Mouse (Mus musculus) liver, embryonic 12.5 days (tissue): Measurements from ENCODE around the gene Hadhb. TPM values are rescaled to one million over a fixed set of nuclear protein-coding genes. Genes with fewer than 3 reads are reported as not detected.
"Not testable (repeated sequence)": the region's sequence is repeated elsewhere in the genome, so short reads cannot be mapped to it uniquely, and the experiment has no call there.

Experiments used
- ATAC-seq: fragments of 200-750 bp; cut with Nextera tagmentation; 2 replicates; pipeline ENCODE4 v1.8.0; 2017; ENCODE audit warnings: moderate number of reproducible peaks, mild to moderate bottlenecking, moderate library complexity
- H3K27ac ChIP-seq: fragments of 300-500 bp; sonication (generic); 2 replicates; pipeline ENCODE4 v1.5.1; 2016; ENCODE audit warnings: mild to moderate bottlenecking
- H3K27me3 ChIP-seq: fragments of 300-500 bp; sonication (generic); replicated peaks from 2 replicates; pipeline ENCODE4 v1.6.1; 2016; ENCODE audit warnings: mild to moderate bottlenecking, moderate library complexity
- H3K36me3 ChIP-seq: fragments of 300-500 bp; sonication (generic); 2 replicates; pipeline ENCODE4 v1.6.1; 2016; ENCODE audit warnings: mild to moderate bottlenecking, moderate library complexity
- H3K4me1 ChIP-seq: fragments of 300-500 bp; sonication (generic); 2 replicates; pipeline ENCODE4 v1.6.1; 2016
- H3K4me2 ChIP-seq: fragments of 300-500 bp; sonication (generic); 2 replicates; pipeline ENCODE4 v1.6.1; 2016; ENCODE audit warnings: mild to moderate bottlenecking, moderate library complexity
- H3K4me3 ChIP-seq: fragments of 300-500 bp; sonication (generic); 2 replicates; pipeline ENCODE4 v1.5.1; 2016; ENCODE audit warnings: mild to moderate bottlenecking, moderate library complexity
- H3K9ac ChIP-seq: fragments of 300-500 bp; sonication (generic); 2 replicates; pipeline ENCODE4 v1.6.1; 2016; ENCODE audit warnings: mild to moderate bottlenecking, moderate library complexity
- H3K9me3 ChIP-seq: fragments of 300-500 bp; sonication (generic); replicated peaks from 2 replicates; pipeline ENCODE4 v1.6.1; 2016; ENCODE audit warnings: mild to moderate bottlenecking, moderate library complexity
- WGBS: fragments of 180-500 bp; shearing (Covaris S2); methylation state at CpG from one replicate; pipeline ENCODE4 v1.1.7; 2016; ENCODE audit not compliant: insufficient replicate concordance; 5-methylcytosine and 5-hydroxymethylcytosine counted together
- polyA plus RNA-seq: library from polyadenylated mRNA; unstranded; fragments of >200 nt; fragmentation: Nextera tagmentation; extraction: Ambion mirVana; gene quantifications from 2 replicates; pipeline ENCODE4 v1.2.1, GENCODE M21; 2016

The Hadhb gene
- polyA plus RNA-seq, 1 experiment from 2014 or later: 116 TPM

DNA sequence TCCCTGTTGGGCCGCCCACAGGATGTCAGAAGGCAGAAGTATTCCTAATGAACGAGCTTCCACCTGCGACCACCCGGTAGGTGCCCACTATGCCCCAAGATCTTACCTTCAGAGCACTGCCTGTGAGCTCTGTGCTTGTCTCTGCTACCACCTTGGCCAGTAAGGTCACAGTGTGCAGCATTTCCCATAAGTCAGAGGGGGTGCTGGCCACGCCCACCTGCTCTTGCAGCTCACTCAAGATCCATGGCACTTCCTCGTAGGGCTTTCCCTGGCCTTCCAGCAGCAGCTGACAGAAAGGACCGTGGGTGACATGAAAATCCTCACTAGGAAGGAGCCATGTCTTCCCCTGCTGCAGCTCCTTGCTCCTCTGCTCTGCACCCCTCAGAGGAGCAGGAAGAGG lies 43.2 kb downstream of the Hadhb start:
- Histone ChIP-seq H3K4me1 (no peaks in the 10 kb centered on the region), H3K36me3 (no peaks in the 10 kb centered on the region), H3K9ac (no peak overlapping the region), H3K27me3 (no peaks in the 10 kb centered on the region), H3K4me3 (no peak overlapping the region), H3K27ac (no peak overlapping the region), H3K4me2 (0 out of 2 replicates have a peak overlapping the region, but pooled peaks have one; percentile 6), H3K9me3 (no peaks in the 10 kb centered on the region)
- ATAC-seq: no peak
- WGBS: 36% methylated on average over 7 of the region's 7 CpGs

DNA sequence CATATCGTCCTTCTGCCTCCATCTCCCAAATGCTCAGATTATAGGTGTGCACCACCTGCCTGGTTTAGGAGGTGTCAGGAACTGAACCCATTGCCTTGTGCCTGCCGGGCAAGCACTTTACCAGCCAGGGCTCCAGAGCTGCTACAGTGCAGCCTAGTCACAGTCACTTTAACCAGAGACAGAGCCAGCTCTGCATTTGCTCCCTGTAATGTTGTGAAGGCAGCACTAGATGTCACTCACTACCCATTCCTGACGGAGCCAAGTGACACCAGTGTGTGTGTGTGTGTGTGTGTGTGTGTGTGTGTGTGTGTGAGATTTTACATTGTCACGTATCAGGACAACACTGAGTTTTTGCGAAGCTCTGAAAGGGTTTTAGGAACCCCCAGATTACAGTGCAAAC lies 46.5 kb downstream of the Hadhb start:
- ATAC-seq: no peak
- WGBS: 36% methylated on average over 5 of the region's 5 CpGs

DNA sequence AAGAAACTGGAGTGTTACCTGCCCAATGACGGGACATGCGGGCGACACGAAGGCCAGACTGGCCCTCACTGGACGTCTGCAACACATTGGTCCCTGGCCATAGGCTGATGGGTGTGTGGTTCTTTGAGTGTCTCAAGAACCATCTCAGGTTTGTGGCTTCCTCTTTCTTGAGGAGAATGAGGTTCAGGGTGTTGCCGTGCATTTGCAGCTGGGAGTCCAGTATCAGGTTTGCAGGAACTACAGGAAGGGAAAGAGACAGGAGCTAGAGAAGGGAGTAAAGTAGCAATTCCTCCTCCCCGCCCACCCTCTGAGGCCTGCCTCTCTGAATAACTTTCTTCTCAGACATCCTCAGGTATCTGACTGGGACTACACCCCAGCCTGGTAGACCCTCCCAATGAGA lies 47.2 kb downstream of the Hadhb start:
- H3K27ac ChIP-seq: no peak overlapping the region
- no peaks in the 10 kb centered on the region for H3K9me3 ChIP-seq
- ATAC-seq: no peak
- no peak overlapping the region for H3K9ac ChIP-seq
- H3K27me3 ChIP-seq: no peaks in the 10 kb centered on the region
- 78% methylated on average over 7 of the region's 7 CpGs for WGBS
- no peak overlapping the region for H3K4me3 ChIP-seq
- no peaks in the 10 kb centered on the region for H3K4me1 ChIP-seq
- H3K36me3 ChIP-seq: no peaks in the 10 kb centered on the region
- no peak overlapping the region for H3K4me2 ChIP-seq

More for the DNA sequence above, 46.5 kb downstream of the Hadhb start:
- Histone ChIP-seq H3K27me3 (no peaks in the 10 kb centered on the region), H3K9ac (no peak overlapping the region), H3K4me1 (no peaks in the 10 kb centered on the region), H3K4me3 (no peak overlapping the region), H3K27ac (no peak overlapping the region), H3K9me3 (no peaks in the 10 kb centered on the region), H3K4me2 (no peak overlapping the region), H3K36me3 (no peaks in the 10 kb centered on the region)

DNA sequence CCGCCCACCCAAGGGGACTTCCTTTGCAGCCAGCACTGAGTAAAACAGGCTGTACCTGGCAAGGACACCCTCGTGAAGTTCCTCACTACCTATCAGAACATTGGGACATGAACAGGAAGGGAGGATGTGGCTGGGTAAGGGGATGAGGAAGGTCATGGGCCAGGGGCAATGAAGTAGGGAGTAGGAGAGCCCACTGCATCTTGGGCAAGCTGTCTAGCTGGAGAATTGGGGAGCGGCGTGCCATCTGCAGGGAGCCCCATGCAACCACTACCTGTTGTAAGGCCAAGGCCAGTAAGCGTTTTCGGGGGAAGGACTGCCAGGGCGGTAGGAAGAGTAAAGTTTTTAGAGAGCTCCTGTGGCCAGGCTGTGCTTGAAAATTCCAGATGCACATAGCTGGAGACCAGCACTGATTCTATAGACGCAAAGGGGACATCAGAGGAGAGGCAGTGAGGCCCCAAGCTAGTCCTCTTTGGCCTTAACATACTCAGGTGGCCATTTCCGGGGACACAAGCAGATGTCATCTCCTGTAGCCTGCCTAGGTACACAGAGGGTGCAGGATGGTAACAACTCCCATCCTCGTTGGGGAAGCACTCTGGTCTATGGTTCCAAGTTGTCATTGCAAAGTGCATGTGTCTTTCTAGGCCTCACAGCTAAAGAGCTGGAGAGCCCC lies 48.3 kb downstream of the Hadhb start:
- Histone ChIP-seq H3K27ac (no peak overlapping the region), H3K4me1 (no peaks in the 10 kb centered on the region), H3K9ac (no peak overlapping the region), H3K27me3 (no peaks in the 10 kb centered on the region), H3K4me3 (no peak overlapping the region), H3K9me3 (no peaks in the 10 kb centered on the region), H3K36me3 (no peaks in the 10 kb centered on the region), H3K4me2 (no peak overlapping the region)
- ATAC-seq: no peak
- 55% methylated on average over 10 of the region's 10 CpGs for WGBS

DNA sequence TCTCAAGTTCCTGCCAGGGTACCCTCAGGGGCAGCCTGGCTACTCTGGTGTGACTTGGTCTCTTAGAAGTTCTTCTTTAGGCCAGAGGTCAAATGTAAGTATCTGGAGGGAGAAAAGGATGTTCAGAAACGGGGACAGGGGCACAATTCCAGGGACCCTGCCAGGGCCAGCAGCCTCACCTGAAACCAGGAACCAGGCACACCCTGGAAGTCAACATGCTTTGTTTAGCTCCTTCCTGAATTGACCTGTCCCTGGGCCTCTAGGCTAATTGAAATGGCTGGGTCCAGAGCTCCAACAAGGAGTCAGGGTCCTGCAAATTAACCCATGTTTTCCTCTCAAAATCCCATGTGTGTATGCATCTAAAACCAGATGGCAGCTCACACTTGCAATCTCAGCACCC lies 49.4 kb downstream of the Hadhb start:
- Histone ChIP-seq H3K9ac (no peak overlapping the region), H3K27me3 (no peaks in the 10 kb centered on the region), H3K9me3 (no peaks in the 10 kb centered on the region), H3K4me1 (no peaks in the 10 kb centered on the region), H3K4me2 (no peak overlapping the region), H3K27ac (no peak overlapping the region), H3K36me3 (no peaks in the 10 kb centered on the region), H3K4me3 (no peak overlapping the region)
- 27% methylated on average over 1 of the region's 1 CpGs for WGBS
- no peak for ATAC-seq

DNA sequence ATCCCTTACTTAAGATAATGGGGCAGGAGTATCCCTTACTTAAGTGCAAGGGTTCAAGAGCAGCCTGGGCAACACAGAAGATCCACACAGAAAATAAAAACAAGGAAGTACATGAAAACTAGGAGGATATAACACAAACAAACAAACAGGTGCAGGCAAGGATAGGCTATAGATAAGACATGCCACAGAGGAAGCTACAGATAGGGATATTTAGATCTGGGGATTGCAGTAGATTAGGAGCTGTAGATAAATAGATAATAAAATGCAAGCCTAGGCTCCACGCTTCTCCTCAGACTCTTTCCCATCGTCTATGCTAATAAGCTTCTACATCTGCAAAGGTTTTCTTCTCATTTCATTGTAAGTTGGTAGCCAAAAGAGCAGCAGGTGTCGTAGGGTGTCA lies 50.0 kb downstream of the Hadhb start:
- no peaks in the 10 kb centered on the region for H3K9me3 ChIP-seq
- H3K27ac ChIP-seq: no peak overlapping the region
- ATAC-seq: no peak
- no peaks in the 10 kb centered on the region for H3K4me1 ChIP-seq
- no peak overlapping the region for H3K9ac ChIP-seq
- H3K4me2 ChIP-seq: no peak overlapping the region
- H3K36me3 ChIP-seq: no peaks in the 10 kb centered on the region
- H3K4me3 ChIP-seq: no peak overlapping the region
- no peaks in the 10 kb centered on the region for H3K27me3 ChIP-seq
- WGBS: 47% methylated on average over 3 of the region's 3 CpGs

DNA sequence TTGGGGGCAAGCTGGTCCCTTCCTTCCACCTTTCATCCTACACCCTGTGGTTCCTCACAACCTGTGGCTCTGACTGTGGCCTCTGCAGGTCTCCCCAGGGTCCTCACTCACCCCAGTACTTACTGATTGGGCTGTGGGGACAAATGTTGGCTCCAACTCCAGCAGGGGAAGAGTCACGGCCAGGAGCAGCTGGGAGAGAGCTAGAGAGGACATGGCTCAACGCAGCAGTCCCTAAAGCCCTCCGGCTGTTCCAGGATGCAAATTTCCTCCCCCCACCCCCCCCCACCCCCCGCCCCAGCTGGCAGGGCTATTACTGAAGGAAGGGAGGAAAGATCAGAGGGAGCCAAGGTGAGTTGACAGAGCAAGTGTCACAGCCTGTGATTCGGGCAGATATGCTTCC lies 50.4 kb downstream of the Hadhb start, which contains the start of gene Adgrf3:
Adgrf3 (minus strand) TSS at position 230 of the 400 bp plus-strand sequence.
- Histone ChIP-seq H3K27me3 (no peaks in the 10 kb centered on the region), H3K27ac (no peak within 1 kb of the TSS), H3K9ac (no peak within 1 kb of the TSS), H3K36me3 (no peaks in the 10 kb centered on the region), H3K4me2 (no peak within 1 kb of the TSS), H3K4me3 (no peak within 1 kb of the TSS), H3K4me1 (no peaks in the 10 kb centered on the region), H3K9me3 (no peaks in the 10 kb centered on the region)
- no peak for ATAC-seq
- 48% methylated on average over 5 of the region's 5 CpGs for WGBS

DNA sequence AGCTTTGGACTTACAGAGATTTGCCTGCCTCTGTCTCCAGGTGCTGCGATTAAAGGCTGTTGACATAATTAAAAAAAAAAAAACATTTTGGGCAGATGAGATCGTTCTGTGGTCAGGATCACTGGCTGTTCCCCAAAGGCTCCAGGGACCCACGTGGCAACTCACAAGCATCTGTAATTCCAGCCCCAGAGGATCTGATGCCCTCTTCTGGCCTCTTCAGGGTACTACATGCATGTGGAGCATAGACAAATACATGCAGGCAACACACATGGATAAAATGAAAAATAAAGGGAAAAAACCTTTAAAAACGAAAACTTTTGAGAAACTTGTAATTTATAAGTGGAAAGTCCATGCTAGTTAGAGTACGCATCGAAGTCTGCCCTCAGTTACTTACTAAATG lies 52.2 kb downstream of the Hadhb start:
- H3K36me3 ChIP-seq: no peaks in the 10 kb centered on the region
- no peaks in the 10 kb centered on the region for H3K4me1 ChIP-seq
- no peak overlapping the region for H3K4me2 ChIP-seq
- no peaks in the 10 kb centered on the region for H3K27me3 ChIP-seq
- no peaks in the 10 kb centered on the region for H3K9me3 ChIP-seq
- H3K9ac ChIP-seq: no peak overlapping the region
- H3K4me3 ChIP-seq: no peak overlapping the region
- no peak overlapping the region for H3K27ac ChIP-seq
- 51% methylated on average over 6 of the region's 6 CpGs for WGBS
- no peak for ATAC-seq

DNA sequence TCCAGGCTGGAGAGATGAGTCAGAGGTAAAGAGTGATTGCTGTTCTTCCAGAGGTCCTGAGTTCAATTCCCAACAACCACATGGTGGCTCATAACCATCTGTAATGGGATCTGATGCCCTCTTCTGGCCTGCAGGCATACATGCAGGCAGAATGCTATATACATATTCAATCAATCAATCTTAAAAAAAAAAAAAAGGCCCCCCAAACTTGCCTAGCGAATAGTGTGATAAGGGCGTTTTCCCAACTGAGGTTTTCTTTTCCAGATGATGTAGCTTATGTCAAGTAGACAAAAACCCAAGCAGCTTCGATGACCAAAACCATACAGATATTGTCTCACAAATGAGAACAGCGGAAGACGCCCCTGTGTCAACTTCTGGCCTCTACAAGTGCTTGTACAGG lies 55.7 kb downstream of the Hadhb start:
- WGBS: 66% methylated on average over 5 of the region's 5 CpGs
- not testable (repeated sequence) for ATAC-seq, H3K4me1 ChIP-seq, H3K27ac ChIP-seq, H3K9me3 ChIP-seq, H3K27me3 ChIP-seq, H3K4me3 ChIP-seq, H3K9ac ChIP-seq, H3K4me2 ChIP-seq, H3K36me3 ChIP-seq

DNA sequence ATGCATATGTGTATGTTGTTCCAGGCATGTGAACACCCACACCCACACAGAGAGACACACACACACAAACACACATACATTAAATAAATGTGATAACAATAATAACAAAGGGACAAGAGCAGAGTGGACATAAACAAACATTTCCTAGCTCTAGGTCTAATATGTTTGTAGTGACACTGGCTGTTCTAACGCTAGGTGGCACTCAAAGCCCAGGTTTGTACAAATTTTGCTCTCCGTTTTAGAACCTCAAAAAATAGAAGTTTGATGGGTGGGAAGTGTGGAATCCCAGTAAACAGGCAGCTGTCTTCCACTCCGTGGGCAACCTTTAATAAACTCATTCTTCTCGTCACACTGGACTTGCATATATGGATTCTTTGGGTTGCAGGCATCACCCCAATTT lies 59.8 kb downstream of the Hadhb start:
- H3K4me1 ChIP-seq: no peaks in the 10 kb centered on the region
- H3K27ac ChIP-seq: no peak overlapping the region
- H3K9me3 ChIP-seq: no peaks in the 10 kb centered on the region
- H3K4me3 ChIP-seq: no peak overlapping the region
- H3K4me2 ChIP-seq: no peak overlapping the region
- ATAC-seq: no peak
- H3K27me3 ChIP-seq: peaks cover 13% of the 10 kb centered on the region
- H3K36me3 ChIP-seq: no peaks in the 10 kb centered on the region
- WGBS: 4% methylated on average over 4 of the region's 4 CpGs
- H3K9ac ChIP-seq: no peak overlapping the region

DNA sequence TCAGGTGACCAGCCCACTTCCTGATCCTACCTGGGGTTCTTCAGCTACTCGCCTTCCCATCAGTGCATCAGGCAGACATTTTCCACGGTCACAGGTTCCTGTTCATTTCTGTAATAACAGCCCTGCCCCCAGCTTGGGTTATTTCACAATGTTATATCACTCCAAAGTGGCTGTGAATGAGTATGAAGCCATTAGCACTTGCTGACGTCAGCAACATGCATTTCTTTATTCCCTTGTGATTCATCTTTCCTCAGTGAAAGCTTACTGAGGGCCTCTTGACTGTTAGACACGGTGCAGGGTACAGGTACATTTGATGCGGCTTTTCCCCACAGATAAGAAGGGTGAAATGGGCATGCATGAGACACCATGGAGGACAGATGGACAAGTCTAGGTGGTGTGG lies 60.9 kb downstream of the Hadhb start:
- Histone ChIP-seq H3K27ac (no peak overlapping the region), H3K27me3 (peaks cover 13% of the 10 kb centered on the region), H3K36me3 (no peaks in the 10 kb centered on the region), H3K9me3 (no peaks in the 10 kb centered on the region), H3K9ac (no peak overlapping the region), H3K4me3 (no peak overlapping the region), H3K4me2 (no peak overlapping the region), H3K4me1 (no peaks in the 10 kb centered on the region)
- ATAC-seq: no peak
- WGBS: 54% methylated on average over 5 of the region's 5 CpGs

DNA sequence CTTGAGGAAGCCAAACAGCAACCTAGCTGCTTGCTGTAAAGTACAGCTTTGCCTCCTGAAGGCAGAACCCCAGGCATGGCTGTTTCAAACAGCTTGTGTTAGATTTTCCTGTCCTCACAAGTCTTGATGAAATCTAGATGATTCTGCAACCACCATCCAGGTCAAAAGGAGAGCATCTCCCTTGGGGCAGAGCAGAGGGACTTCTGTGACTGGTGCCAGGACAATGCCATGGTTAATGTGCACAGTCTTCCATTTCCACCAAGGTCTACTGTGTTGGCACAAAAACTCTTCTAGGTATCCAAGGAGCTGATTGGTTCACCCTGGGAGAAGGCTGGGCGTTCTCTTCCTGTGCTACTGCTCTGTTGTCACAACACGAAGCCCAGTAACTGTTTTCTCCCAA lies 64.7 kb downstream of the Hadhb start:
- no peak overlapping the region for H3K27ac ChIP-seq
- ATAC-seq: no peak
- H3K4me1 ChIP-seq: no peaks in the 10 kb centered on the region
- no peak overlapping the region for H3K4me3 ChIP-seq
- H3K4me2 ChIP-seq: no peak overlapping the region
- H3K27me3 ChIP-seq: peaks cover 13% of the 10 kb centered on the region
- no peaks in the 10 kb centered on the region for H3K9me3 ChIP-seq
- peaks cover 6% of the 10 kb centered on the region for H3K36me3 ChIP-seq
- H3K9ac ChIP-seq: no peak overlapping the region
- 71% methylated on average over 2 of the region's 2 CpGs for WGBS

DNA sequence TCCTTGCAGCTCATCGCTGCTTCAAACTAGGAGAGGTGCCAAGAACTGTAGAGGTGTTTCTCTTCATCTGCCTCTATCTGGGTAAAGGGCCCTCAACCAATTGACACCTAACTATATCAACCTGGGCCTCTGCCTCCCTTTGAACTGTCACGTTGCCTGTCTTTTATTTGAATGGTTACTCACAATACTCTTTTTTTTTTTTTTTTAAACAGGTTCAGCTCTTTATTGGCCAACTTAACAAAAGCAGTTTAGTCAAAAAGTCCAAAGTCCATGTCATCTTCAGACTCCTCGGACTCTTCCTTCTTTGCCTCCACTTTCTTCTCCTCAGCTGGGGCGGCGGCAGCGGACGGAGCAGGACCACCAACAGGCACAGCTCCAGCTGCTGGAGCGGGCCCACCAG lies 65.6 kb downstream of the Hadhb start:
- Histone ChIP-seq H3K4me1 (no peaks in the 10 kb centered on the region), H3K36me3 (peaks cover 6% of the 10 kb centered on the region), H3K4me3 (no peak overlapping the region), H3K27me3 (peaks cover 10% of the 10 kb centered on the region), H3K27ac (no peak overlapping the region), H3K9me3 (no peaks in the 10 kb centered on the region), H3K9ac (no peak overlapping the region), H3K4me2 (no peak overlapping the region)
- ATAC-seq: no peak
- WGBS: 78% methylated on average over 8 of the region's 8 CpGs
